Mouse (Mus musculus): ENCODE data around the gene Tbl1x. TPM values are rescaled to one million over a fixed set of nuclear protein-coding genes. Genes with fewer than 3 reads are reported as not detected.
"Not testable (repeated sequence)": the region's sequence is repeated elsewhere in the genome, so short reads cannot be mapped to it uniquely, and the experiment has no call there.

The Tbl1x gene
- total and polyA plus RNA-seq, 2 experiments from 2014 or later, result 33.4 to 46.0 TPM

DNA sequence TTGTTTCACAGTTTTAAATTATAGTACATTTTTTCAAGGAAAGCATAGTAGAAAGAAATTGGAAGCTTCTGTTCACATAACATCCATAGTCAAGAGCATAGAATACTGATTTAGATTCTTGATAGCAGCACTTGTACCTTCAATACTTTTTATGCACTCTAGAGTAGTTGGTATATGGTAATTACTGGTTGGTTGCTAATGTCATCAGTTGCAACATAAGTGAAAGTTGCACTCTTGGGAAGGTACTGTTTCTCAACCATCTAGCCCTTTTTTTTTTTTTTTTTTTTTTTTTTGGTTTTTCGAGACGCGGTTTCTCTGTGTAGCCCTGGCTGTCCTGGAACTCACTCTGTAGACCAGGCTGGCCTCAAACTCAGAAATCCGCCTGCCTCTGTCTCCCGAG lies 20.2 kb downstream of the Tbl1x start:
- Histone ChIP-seq H3K9ac (replicated peaks; ENCODE audit: low read length, poor library complexity, severe bottlenecking) (no peak overlapping the region), H3K9me3 (ENCODE audit: low read length) (no peaks in the 10 kb centered on the region), H3K4me1 (ENCODE audit: insufficient read depth, low read length) (no peaks in the 10 kb centered on the region), H3K27me3 (ENCODE audit: insufficient read depth, low read length) (no peaks in the 10 kb centered on the region), H3K4me3 (ENCODE audit: low read depth, low read length) (no peak overlapping the region), H3K36me3 (ENCODE audit: insufficient read depth, low read length) (no peaks in the 10 kb centered on the region), H3K4me2 (ENCODE audit: low read depth, low read length, poor library complexity, severe bottlenecking) (no peak overlapping the region), H3K27ac (ENCODE audit: low read depth, low read length) (no peak overlapping the region)
- TF ChIP-seq CTCF (IDR thresholded peaks at IDR 0.05), result no peak
- WGBS, result 96% methylated on average over 2 of the region's 5 CpGs
- DNase-seq (ENCODE audit: low spot score) (no peak), ATAC-seq (ENCODE audit: low FRiP score) (no peak)

DNA sequence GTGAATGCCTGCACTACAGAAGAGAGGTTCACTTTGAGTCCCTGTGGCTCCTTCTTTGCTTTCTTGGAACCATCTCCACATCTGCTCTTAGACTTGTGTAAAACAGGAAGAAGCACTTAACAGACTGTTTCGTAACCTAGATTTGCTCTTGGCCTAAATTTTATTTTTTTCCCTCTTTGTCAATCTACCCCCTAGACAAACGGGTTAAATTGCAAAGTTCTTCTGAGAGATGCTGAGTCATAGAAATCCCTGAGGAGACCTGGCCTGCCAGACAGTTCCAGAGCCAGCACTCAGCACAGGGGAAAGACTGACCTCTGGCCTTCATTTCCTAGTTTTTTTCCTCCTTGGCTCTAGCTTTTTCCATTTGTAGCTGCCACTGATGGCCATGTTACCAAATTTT lies 23.1 kb downstream of the Tbl1x start:
- H3K4me1 ChIP-seq (ENCODE audit: insufficient read depth, low read length), result no peaks in the 10 kb centered on the region
- H3K27ac ChIP-seq (ENCODE audit: low read depth, low read length), result no peak overlapping the region
- no peak overlapping the region for H3K9ac ChIP-seq (replicated peaks; ENCODE audit: low read length, poor library complexity, severe bottlenecking)
- ATAC-seq (ENCODE audit: low FRiP score) (no peak), DNase-seq (ENCODE audit: low spot score) (no peak)
- no peaks in the 10 kb centered on the region for H3K36me3 ChIP-seq (ENCODE audit: insufficient read depth, low read length)
- TF ChIP-seq CTCF (IDR thresholded peaks at IDR 0.05), result no peak
- no peak overlapping the region for H3K4me2 ChIP-seq (ENCODE audit: low read depth, low read length, poor library complexity, severe bottlenecking)
- no peaks in the 10 kb centered on the region for H3K9me3 ChIP-seq (ENCODE audit: low read length)
- 64% methylated on average over 2 of the region's 2 CpGs for WGBS
- H3K27me3 ChIP-seq (ENCODE audit: insufficient read depth, low read length), result no peaks in the 10 kb centered on the region
- H3K4me3 ChIP-seq (ENCODE audit: low read depth, low read length), result no peak overlapping the region

DNA sequence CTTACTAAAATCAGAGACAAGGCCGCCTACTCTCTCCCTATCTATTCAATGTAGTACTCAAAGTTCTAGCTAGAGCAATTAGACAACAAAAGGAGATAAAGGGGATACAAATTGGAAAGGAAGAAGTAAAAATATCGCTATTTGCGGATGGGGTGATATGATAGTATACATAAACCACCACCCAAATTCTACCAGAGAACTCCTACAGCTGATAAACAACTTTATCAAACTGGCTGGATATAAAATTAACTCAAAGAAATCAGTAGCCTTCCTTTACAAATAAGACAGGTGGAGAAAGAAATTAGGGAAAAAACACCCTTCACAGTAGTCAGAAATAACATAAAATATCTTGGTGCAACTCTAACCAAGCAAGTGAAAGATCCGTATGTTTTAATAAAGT lies 29.0 kb downstream of the Tbl1x start:
- 91% methylated on average over 4 of the region's 4 CpGs for WGBS
- H3K9ac ChIP-seq (replicated peaks; ENCODE audit: low read length, poor library complexity, severe bottlenecking); H3K4me2 ChIP-seq (ENCODE audit: low read depth, low read length, poor library complexity, severe bottlenecking); H3K4me1 ChIP-seq (ENCODE audit: insufficient read depth, low read length); H3K4me3 ChIP-seq (ENCODE audit: low read depth, low read length); H3K36me3 ChIP-seq (ENCODE audit: insufficient read depth, low read length); H3K27me3 ChIP-seq (ENCODE audit: insufficient read depth, low read length); DNase-seq (ENCODE audit: low spot score); H3K27ac ChIP-seq (ENCODE audit: low read depth, low read length); ATAC-seq (ENCODE audit: low FRiP score); H3K9me3 ChIP-seq (ENCODE audit: low read length): not testable (repeated sequence)

- no peak overlapping the region for H3K27ac ChIP-seq (ENCODE audit: low read depth, low read length)
- no peak overlapping the region for H3K4me3 ChIP-seq (ENCODE audit: low read depth, low read length)
- no peaks in the 10 kb centered on the region for H3K27me3 ChIP-seq (ENCODE audit: insufficient read depth, low read length)
- no peaks in the 10 kb centered on the region for H3K9me3 ChIP-seq (ENCODE audit: low read length)
- no peaks in the 10 kb centered on the region for H3K4me1 ChIP-seq (ENCODE audit: insufficient read depth, low read length)
- H3K36me3 ChIP-seq (ENCODE audit: insufficient read depth, low read length), result no peaks in the 10 kb centered on the region
- TF ChIP-seq CTCF (IDR thresholded peaks at IDR 0.05), result no peak
- ATAC-seq (ENCODE audit: low FRiP score) (no peak), DNase-seq (ENCODE audit: low spot score) (no peak)
- no peak overlapping the region for H3K9ac ChIP-seq (replicated peaks; ENCODE audit: low read length, poor library complexity, severe bottlenecking)
- no peak overlapping the region for H3K4me2 ChIP-seq (ENCODE audit: low read depth, low read length, poor library complexity, severe bottlenecking)
These were observed 33.2 kb downstream of the Tbl1x start for GRCm38 (mm10) chrX:77544003-77544402.

DNA sequence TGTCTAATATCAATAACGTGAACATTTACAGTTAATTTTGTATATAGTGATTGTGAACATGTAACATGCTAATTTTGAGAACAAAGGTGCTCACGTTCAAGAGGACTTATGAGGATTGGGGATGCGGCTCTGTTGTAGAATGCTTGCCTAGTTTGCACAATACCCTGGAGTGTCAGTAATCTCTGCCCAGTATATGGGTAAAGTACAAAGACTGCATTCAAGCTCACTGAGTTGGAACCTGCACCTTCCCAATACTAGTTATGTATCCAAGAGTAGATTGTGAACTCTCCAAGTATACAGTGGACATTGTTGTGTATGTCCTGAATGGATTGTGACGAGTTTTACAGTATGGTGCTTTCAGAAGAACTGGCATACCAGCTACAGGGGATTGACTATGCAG lies 33.7 kb downstream of the Tbl1x start:
- TF ChIP-seq CTCF (IDR thresholded peaks at IDR 0.05), result no peak
- no peak for ATAC-seq (ENCODE audit: low FRiP score)
- no peaks in the 10 kb centered on the region for H3K27me3 ChIP-seq (ENCODE audit: insufficient read depth, low read length)
- DNase-seq (ENCODE audit: low spot score), result no peak
- no peaks in the 10 kb centered on the region for H3K36me3 ChIP-seq (ENCODE audit: insufficient read depth, low read length)
- H3K9ac ChIP-seq (replicated peaks; ENCODE audit: low read length, poor library complexity, severe bottlenecking), result no peak overlapping the region
- no peaks in the 10 kb centered on the region for H3K4me1 ChIP-seq (ENCODE audit: insufficient read depth, low read length)
- no peak overlapping the region for H3K4me3 ChIP-seq (ENCODE audit: low read depth, low read length)
- no peak overlapping the region for H3K27ac ChIP-seq (ENCODE audit: low read depth, low read length)
- WGBS, result 63% methylated on average over 4 of the region's 4 CpGs
- no peaks in the 10 kb centered on the region for H3K9me3 ChIP-seq (ENCODE audit: low read length)
- H3K4me2 ChIP-seq (ENCODE audit: low read depth, low read length, poor library complexity, severe bottlenecking), result no peak overlapping the region

DNA sequence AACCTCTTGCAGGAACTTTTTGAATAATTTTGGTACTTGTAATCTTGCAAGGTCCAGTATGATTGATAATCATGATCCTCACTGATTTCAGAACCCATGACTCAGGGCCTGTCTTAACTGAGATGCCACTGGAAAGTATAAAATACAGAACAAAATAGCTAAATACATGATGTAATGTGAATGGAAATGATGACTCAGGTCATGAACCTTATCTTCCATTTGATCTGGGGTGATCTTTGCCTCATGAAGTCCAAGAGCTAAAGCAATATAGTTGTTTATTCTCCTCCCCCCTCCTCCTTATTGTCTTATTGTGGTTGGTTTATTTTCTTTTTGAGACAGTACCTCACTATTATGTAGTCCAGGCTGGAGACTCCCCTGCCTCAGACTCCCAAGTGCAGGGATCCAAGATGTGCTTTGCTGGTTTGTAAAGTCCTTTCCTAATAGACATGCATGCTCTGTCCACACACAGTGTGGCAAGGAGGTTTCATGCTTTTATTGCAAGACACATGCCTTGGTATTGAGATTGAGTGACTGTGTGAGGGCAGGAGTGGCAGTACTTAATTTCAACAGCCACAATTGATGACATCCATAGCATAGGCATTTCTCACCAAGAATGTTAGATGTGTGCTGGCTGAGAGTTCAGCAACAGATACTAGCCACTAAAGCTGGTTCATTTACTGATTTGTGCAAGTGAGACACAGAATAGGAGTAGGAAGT lies 34.7 kb downstream of the Tbl1x start:
- H3K4me1 ChIP-seq (ENCODE audit: insufficient read depth, low read length), result no peaks in the 10 kb centered on the region
- ATAC-seq (ENCODE audit: low FRiP score), result no peak

More for the DNA sequence above, 34.7 kb downstream of the Tbl1x start:
- no peak for DNase-seq (ENCODE audit: low spot score)
- no peak for TF ChIP-seq CTCF (IDR thresholded peaks at IDR 0.05)
- Histone ChIP-seq H3K4me2 (ENCODE audit: low read depth, low read length, poor library complexity, severe bottlenecking) (no peak overlapping the region), H3K9me3 (ENCODE audit: low read length) (no peaks in the 10 kb centered on the region), H3K27ac (ENCODE audit: low read depth, low read length) (no peak overlapping the region), H3K36me3 (ENCODE audit: insufficient read depth, low read length) (no peaks in the 10 kb centered on the region), H3K4me3 (ENCODE audit: low read depth, low read length) (no peak overlapping the region), H3K9ac (replicated peaks; ENCODE audit: low read length, poor library complexity, severe bottlenecking) (no peak overlapping the region), H3K27me3 (ENCODE audit: insufficient read depth, low read length) (no peaks in the 10 kb centered on the region)

All from midbrain, postnatal 0 days (tissue).